Mouse (Mus musculus) colon, adult 2 months (tissue): ENCODE results near the gene Olfr733. TPM values are rescaled to one million over a fixed set of nuclear protein-coding genes. Genes with fewer than 3 reads are reported as not detected.

Source experiments
- polyA plus RNA-seq: library from polyadenylated mRNA; depleted of rRNA; stranded (reverse); fragments of >200 nt; gene quantifications from 2 replicates; pipeline ENCODE4 v1.2.3, GENCODE M21; 2012; rRNA removed

The Olfr733 gene
- not detected in 2 replicates for polyA plus RNA-seq

GRCm38 (mm10) chr14:50301422-50301821 lies at the start of gene Olfr733:
Olfr733 (minus strand) TSS chr14:50301522.

GRCm38 (mm10) chr14:50348796-50349195 lies 47.5 kb upstream of the Olfr733 start, which contains the start of gene Olfr735:
Olfr735 (minus strand) TSS chr14:50348872.

GRCm38 (mm10) chr14:50326661-50327060 lies 25.3 kb upstream of the Olfr733 start, which contains the start of gene Olfr734:
Olfr734 (minus strand) TSS chr14:50326761.

DNA sequence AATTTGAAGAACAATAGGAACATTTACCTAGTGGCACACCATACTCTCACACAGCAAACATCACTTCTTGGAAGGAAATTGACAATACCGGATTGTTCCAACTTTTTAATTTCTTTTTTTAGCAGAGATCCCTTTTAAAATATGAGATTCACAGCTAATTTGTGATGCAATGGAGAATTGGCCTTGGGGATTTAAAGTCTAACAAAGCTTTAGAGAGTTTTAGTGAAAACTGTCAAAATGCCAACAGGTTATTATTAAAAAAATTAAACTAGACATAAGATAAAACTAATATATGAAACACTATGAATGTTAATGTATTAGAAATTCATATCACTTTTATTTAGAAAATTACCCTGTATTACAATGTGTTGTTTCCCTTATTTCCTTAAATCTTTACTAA lies 17.2 kb downstream of the Olfr733 start, which contains the start of gene Olfr732:
Olfr732 (minus strand) TSS at position 101 of the 400 bp plus-strand sequence.

Other genes starting within 250 kb of the Olfr733 start
- not detected in 2 replicates for gene Olfr726, start 210.6 kb downstream of the Olfr733 start, polyA plus RNA-seq
- gene Olfr727, start 178.3 kb downstream of the Olfr733 start, polyA plus RNA-seq, result not detected in 2 replicates
- gene Olfr728, start 158.8 kb downstream of the Olfr733 start, polyA plus RNA-seq, result not detected in 2 replicates
- not detected in 2 replicates for gene Olfr729, start 148.6 kb downstream of the Olfr733 start, polyA plus RNA-seq
- not detected in 2 replicates for gene Olfr730, start 113.3 kb downstream of the Olfr733 start, polyA plus RNA-seq
- not detected in 2 replicates for gene Olfr731, start 59.7 kb downstream of the Olfr733 start, polyA plus RNA-seq
- not detected in 2 replicates for gene Olfr732, start 17.3 kb downstream of the Olfr733 start, polyA plus RNA-seq
- not detected in 2 replicates for gene Olfr734, start 25.2 kb upstream of the Olfr733 start, polyA plus RNA-seq
- gene Olfr735, start 47.4 kb upstream of the Olfr733 start, polyA plus RNA-seq, result not detected in 2 replicates
- 0.14 and 0.21 TPM in 2 replicates for gene Tlr11, start 56.4 kb upstream of the Olfr733 start, polyA plus RNA-seq
- gene Olfr736, start 79.6 kb upstream of the Olfr733 start, polyA plus RNA-seq, result not detected in 2 replicates
- gene Olfr738, start 106.0 kb upstream of the Olfr733 start, polyA plus RNA-seq, result not detected in 2 replicates
- gene Olfr739, start 117.1 kb upstream of the Olfr733 start, polyA plus RNA-seq, result not detected in 2 replicates
- not detected in 2 replicates for gene Olfr740, start 144.0 kb upstream of the Olfr733 start, polyA plus RNA-seq
- gene Olfr741, start 171.2 kb upstream of the Olfr733 start, polyA plus RNA-seq, result not detected in 2 replicates
- gene Olfr742, start 202.1 kb upstream of the Olfr733 start, polyA plus RNA-seq, result not detected in 2 replicates
- not detected in 2 replicates for gene Olfr743, start 220.3 kb upstream of the Olfr733 start, polyA plus RNA-seq